Mouse (Mus musculus) c-Kit-positive CD71-positive TER-119-positive erythroid progenitor cells, embryonic 14.5 days (primary cell): Measurements from ENCODE around the gene Ccl22.

Source experiments
- DNase-seq: peaks from one replicate; pipeline ENCODE4 v3.0.0-alpha.2; 2013; ENCODE audit warnings: low spot score

Gene Ccl22

DNA sequence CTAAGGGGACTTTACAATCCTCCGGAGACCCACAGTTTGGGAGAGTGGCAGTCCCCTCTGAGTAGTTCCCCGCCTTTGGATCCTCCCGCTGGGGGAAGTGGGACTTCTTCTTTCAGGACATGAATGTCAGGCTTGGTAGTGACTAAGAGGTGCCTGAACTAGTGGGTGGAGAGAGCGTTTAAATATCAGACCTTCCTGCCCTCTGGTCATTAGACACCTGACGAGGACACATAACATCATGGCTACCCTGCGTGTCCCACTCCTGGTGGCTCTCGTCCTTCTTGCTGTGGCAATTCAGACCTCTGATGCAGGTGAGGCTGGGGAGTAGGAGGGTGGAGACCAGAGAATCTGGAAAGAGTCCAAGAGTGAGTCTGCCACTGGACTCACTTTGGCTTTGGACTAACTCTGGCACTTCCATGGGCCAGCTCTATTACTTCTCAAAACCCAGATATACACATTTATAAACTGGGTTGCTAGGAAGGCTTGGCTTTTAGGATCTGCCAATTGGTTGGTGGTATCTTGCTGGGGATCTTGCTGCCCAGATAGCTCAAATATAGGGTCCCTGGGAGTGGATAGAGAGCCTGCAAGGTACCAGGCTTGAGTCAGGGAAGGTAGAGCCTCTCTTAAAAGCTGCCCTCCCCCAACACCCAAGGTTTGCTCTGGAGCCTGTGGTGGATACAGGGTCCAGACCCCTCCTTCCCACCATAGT lies at the start of gene Ccl22:
Gene Ccl22, plus strand, starts transcription at position 115 of the 709 bp plus-strand sequence.
- DNase-seq = no peak

GRCm38 (mm10) chr8:94695994-94696384 lies 49.4 kb upstream of the Ccl22 start, which contains the start of gene Pllp:
TSS of gene Pllp (minus strand) at chr8:94696278.
- no peak for DNase-seq

GRCm38 (mm10) chr8:94696566-94696965 lies 48.8 kb upstream of the Ccl22 start:
- no peak for DNase-seq

DNA sequence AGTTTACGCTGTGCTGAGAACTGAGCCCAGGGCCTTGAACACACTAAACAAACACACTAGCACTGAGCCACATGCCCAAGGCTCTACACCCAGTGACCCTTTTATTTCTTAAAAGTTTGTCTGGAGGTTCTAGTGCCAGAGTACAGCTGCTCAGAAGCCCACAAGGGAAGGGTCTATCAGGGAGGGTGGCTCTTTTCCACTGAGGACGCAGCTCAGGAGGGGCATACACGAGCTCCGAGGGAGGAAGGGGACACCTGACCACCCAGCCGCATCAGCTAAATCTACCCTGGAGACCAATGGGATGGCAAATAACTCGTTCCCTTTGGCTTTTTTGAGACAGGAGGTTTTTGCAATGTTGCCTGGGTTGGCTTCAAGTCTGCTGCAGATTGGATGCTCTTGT lies 47.4 kb upstream of the Ccl22 start:
- no peak for DNase-seq

DNA sequence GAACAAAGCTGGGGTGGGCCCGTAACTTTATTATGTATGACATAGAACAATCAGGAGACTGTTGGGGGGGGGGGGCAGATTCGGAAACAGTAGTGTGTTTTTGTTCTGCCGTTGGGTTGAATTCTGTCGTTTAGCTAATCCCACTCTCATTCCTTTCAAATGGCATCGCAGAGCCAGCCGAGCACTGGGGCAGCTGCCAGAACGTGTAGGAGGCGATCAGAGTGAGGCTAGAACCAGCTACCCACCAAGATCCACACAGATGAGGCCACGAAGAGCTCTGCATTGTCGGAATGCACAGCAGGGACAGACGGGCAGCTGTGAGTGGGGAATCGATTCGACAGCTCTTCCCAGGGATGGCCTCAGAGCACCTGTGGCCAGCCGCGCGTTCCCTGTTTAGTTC lies 46.0 kb upstream of the Ccl22 start:
- DNase-seq = no peak

GRCm38 (mm10) chr8:94700421-94700935 lies 44.9 kb upstream of the Ccl22 start:
- no peak for DNase-seq

DNA sequence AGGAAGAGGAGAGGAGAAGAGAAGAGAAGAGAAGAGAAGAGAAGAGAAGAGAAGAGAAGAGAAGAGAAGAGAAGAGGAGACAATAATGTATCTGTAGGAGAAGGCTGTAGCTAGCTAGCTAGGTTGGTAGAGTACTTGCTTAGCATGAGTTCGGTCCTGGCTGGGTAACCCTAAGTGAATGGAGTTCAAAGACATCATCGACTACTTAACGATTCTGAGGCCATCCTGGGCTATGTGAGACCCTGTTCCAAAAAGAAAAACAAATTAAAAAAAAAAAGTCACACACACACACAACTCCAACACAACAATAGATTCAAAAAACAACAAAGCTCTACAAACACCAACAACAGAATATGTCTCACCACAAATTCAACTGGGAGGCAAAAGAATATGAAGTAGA lies 43.2 kb upstream of the Ccl22 start:
- DNase-seq = no peak

- DNase-seq = peak; percentile 86
These were observed 42.3 kb upstream of the Ccl22 start for GRCm38 (mm10) chr8:94702844-94703813.

GRCm38 (mm10) chr8:94703972-94704668 lies 41.3 kb upstream of the Ccl22 start:
- peak; percentile 100 for DNase-seq

DNA sequence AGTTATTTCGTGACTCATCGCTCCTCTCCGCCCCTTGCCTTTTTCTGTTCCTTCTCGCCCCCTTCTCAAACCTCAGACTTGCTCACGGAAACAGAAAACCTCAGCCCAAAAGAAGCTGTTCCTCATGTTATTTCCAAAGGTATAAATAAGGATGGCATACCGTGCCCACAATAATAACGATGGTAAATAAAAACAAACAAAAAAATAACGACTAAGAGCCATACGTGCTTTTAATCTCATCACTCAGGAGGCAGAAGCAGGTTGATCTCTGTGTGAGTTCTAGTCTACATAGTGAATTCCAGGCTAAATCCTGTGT lies 40.8 kb upstream of the Ccl22 start:
- DNase-seq = no peak

GRCm38 (mm10) chr8:94705581-94706245 lies 39.7 kb upstream of the Ccl22 start:
- DNase-seq = no peak

GRCm38 (mm10) chr8:94706732-94707395 lies 38.5 kb upstream of the Ccl22 start:
- no peak for DNase-seq

- no peak for DNase-seq
These were observed 35.1 kb upstream of the Ccl22 start for GRCm38 (mm10) chr8:94710336-94710735.

DNA sequence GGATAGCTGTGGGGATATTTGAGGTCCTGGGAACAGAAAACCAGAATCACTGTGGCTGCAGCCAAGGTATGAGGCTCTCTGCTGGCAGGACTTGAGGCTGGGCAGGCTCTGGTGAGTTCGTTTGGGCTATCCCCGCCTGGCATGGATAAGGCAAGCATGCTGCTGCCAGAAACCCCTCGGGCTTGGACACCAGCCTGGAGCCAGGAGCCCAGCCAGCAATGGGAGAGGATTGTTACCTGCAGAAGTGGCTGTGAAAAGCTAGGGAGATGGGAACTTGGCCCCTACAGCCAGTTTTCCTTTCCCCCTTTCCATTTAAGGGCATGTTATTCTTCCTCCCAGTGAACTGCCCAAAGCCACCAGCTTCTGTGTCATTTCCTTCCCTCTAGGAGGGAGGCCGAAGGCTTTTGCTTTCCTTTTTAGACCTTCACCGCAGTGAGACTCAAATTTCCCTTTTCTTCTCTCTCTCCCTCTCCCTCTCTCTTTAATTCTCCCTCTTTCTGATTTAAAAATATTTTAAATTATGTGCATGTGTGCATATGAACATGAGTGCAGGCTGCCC lies 34.2 kb upstream of the Ccl22 start:
- DNase-seq = no peak

- no peak for DNase-seq
These were observed 30.8 kb upstream of the Ccl22 start for GRCm38 (mm10) chr8:94714556-94714955.

DNA sequence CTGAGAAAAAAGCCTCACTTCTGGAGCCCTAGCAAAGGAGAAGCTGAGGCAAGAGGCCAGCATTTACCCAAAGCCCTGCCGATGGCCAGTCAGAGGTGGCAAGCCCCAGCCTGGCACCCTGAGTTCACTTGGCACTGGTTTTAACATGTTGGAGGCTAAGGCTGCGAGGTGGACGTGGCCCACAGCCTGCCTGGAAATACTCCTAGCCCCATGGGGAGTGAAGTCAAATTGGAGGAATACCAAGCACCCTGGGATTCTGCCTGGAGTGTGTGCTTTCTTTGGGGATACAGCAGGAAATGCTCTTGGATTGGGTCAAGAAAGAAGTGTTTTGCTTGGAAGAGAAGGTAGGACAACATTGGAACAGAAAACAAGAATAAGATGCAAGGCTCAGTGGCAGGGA lies 29.5 kb upstream of the Ccl22 start:
- no peak for DNase-seq

DNA sequence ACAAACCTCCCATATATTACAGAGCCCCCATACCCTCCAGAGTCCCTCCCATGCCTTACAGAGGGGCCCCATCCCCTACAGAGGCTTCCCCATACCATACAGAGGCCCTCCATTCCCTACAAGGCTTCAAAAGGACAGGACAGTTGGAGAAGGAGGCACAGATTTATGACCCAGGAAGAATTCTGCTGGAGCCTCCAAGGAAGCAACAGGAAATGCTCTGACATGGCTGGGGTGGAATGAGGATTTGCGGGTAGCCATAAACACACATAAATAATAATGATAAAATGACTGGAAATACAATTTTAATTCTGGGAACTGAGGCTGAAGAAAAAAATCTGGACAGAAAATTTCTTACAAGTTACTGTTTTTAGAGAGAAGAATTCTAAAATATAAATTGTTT lies 28.5 kb upstream of the Ccl22 start:
- DNase-seq = no peak

DNA sequence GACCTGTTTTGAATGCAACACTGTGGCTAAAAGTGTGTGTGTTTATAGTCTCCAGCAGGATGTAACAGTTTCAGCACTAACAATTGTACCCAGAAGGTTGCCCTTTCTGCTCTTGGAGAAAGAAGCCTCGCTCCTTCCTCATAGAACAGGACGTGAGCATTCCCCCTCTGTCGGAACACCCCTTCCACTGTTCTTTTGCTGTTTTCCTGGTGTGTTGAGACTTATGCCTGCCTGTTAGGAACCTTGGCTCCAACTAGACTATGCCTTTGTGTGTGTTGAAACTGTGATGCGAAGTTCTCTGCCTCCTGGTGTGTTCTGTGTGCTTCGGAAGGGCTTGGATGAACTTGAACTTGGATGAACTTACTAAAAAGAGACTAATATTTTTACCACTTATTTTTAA lies 19.4 kb upstream of the Ccl22 start:
- no peak for DNase-seq

DNA sequence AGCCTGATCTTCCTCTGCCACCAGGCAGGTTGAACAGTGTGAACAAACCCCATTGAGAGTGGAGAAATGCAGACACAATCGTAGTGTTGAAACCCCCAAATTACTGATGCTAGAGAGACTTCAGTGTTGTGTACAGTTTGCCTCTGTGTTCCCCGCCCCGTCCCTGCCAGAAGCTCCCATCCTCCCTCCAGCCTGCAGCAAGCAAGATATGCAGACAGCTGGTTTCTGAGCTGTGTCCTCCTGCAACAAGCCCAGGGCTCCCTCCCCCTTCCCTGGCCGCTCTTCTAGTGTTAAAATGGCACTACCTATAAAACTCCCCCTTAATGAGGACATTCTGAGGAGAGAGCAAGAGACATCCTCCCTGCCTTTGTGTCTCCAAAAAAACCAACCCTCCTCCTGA lies 16.1 kb upstream of the Ccl22 start:
- DNase-seq = no peak

DNA sequence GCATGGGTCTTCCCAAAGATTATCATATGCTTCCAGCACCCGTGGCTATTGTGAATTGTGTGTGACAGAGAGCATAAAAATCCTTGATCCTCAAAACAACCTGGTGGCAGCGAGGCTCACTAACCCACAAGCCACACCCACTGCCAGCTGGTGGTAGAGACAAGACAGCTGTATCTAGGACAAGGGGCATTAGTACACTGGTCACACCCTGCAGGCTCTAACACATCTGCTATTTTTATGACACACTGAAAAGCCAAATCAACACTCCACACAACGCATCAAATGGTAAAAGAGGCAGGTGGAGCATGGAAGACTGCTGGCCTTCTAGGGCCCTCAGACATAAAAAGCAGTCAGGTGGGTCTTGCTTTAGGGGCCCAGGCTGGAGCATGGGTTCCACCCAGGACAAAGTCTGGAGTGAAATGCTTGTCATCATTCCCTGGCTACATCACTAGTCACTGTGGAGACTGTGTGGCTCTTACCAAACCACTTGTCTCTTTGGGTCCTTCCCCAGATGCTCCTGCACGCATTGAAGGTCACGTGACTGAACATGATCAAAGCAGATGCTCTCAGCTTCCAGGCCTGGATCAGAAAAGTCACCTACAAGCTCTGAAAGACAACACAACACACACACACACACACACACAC lies 11.4 kb upstream of the Ccl22 start:
- peak; percentile 87 for DNase-seq
